Mouse (Mus musculus): ENCODE measurements around the gene Abhd16a.
A peak's percentile ranks its signal among the peaks of the same experiment; 100 is the strongest.
"Not testable (repeated sequence)": the region's sequence is repeated elsewhere in the genome, so short reads cannot be mapped to it uniquely, and the experiment has no call there.

Gene Abhd16a

GRCm38 (mm10) chr17:35123287-35123686 is 34.2 kb downstream of the Abhd16a start:
- DNase-seq: not testable (repeated sequence)

- DNase-seq: not testable (repeated sequence)
Measured at GRCm38 (mm10) chr17:35124261-35124896, 35.3 kb downstream of the Abhd16a start.

DNA sequence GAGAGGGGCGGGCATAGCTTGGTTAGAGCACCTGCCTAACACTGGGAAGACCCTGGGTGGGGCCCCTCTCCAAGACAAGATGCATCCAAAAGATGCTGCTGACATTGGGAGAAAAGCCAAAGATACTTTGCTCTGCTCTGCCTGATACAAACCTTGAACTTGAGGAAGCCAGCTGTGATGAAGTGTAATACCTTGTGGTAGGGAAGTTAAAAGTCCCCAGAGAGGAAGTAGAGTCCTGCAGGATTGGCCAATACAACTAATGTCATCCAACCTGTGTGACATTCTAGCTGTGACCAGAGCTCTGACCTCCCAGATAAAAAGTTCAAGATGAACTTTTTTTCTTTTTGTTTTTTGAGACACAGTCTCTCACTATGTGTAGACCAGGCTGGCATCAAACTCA is 36.0 kb downstream of the Abhd16a start:
- no peak for DNase-seq

DNA sequence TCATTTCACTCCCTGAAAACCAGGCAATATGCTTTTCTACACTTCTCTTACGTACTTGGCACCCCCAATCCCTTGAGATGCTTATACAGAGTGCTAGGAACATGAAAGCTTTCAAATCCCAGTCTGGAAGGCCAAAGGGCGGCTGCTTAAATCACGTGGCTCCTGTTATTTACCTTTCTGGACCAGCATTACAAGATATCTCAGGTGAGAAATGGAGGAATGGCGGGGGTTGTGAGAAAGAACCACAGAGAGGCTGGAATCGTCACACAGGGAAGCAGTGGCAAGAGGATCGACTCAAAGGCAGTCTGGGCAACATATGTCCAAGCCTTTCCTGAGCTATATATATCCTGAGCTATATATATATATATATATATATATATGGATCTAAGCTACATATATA is 36.5 kb downstream of the Abhd16a start:
- no peak for DNase-seq

DNA sequence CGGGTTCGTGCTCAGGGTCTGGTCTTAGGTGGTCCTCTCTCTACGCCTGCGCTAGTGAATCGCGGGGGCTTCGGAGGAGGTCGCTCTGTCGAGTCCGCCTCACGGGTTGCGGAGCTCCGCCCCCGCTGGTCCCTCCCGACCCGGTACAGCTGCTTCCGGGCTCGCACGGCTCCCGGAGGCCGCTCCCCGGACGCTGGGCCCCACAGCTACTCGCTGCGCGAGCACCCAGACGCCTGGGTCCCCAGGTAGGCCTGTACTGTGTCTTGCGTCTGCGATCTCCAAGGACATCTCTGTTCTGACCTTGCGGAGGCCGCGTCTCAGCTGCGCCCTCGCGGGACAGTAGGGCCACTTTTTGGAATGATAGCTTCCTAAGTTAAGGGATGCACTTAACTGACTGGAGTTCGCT is 37.1 kb downstream of the Abhd16a start, which contains the start of gene D17H6S53E:
D17H6S53E (plus strand) TSS at position 168 of the 406 bp plus-strand sequence.
- peak; percentile 72 to 79 for DNase-seq

DNA sequence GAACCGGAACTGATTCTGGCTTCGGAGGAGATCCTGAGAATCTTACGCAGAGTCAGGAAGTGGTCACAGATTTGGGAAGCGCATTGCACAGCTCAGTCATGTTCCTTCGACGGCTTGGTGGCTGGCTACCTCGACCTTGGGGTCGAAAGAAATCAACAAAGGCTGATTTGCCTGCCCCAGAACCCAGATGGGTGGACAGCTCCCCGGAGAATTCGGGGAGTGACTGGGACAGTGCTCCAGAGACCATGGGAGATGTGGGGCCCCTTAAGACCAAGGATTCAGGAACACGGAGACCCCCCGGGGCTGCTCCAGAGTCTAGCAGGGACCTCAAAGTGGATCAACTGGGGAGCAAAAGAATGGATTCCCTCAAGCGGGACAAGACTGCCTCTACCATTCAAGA is 38.0 kb downstream of the Abhd16a start:
- no peak for DNase-seq

DNA sequence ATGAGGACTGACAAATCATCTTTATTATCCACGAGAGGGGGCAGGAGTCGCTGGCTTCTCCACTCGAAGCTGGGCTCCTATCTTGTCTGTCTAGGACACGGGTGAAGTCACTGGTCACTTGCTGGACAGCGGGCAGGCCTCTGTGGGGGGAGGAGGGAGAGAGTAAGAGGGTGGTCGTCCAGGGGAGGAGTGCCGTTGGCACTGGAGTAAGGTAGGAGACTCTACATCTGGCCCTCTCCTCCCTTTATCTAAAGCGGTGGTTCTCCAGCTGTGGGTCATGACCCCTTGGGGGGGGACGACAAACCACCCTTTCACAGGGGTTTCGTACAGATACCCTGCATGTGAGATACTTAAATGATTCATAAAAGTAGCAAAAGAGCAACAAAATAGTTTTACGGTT is 39.9 kb downstream of the Abhd16a start:
- no peak for DNase-seq

DNA sequence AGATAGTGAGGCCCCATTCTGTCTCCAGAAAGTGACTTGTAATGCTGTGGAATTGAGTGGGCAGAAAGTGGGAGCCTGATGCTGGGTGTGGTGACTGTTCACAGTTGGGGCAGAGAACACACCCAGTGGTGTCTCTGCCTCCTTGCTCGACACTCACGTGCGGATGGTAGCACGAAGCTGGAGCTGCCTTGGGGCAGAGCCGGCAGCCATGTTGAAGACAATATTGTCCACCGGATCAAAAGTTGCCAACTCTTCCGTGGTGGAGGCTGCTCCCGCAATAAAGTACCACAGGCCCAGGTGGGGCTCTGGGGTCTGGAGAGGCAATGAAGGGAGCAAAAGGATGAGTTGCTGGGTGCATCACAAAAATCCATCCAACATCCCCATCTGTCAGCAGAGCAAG is 42.0 kb downstream of the Abhd16a start:
- no peak for DNase-seq

DNA sequence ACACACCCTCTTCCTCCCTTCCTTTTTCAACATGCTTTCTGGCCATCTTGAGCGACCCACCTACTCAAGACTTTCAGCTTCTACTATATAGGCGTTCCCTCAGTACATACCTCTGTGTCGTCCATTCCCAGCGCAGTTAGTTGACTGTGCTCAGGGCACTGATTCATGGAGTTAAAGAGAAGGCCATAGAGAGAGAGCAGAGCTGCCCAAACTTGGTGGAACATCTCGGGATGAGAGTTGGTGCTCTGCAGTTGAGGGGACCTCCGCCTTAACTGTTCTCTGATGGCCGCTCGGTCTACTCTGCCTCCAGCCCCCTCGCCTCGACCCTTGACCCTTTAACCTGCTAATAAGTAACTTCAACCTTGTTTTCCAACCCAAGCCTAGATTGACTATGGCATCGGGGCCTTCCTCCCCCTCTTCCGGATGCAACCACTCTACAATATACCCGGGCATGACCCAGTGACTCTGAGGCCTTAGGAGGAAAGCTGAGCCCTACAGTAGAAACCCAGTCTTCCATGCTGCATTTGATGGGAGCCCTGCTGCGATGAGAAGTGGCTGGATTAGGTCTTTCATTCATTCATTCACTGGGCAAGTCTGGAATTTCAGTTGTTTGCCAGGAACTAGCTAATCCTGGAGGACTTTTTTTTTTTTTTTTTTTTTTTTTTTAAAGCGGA is 42.6 kb downstream of the Abhd16a start, which contains the start of gene Apom:
Apom (minus strand) TSS at position 551 of the 674 bp plus-strand sequence.
- DNase-seq: no peak

DNA sequence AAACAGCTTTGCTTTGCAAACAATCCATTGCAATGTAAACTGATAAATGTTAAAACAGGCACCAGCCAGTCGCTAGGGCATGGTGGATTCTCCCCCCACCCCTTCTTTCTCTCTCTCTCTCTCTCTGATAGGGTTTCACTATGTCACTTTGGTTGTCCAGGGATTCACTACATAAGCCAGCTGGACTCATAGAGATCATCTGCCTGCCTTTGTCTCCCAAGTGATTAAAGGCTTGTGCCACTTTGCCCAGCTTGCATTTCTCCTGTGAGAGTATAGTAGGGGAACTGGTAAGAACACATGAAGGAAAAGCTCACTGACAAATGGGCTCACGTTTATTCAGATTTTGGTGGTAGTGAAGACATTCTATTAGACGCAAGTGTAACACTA is 43.1 kb downstream of the Abhd16a start:
- DNase-seq: no peak

- no peak for DNase-seq
Measured at GRCm38 (mm10) chr17:35133517-35133916, 44.5 kb downstream of the Abhd16a start.

DNA sequence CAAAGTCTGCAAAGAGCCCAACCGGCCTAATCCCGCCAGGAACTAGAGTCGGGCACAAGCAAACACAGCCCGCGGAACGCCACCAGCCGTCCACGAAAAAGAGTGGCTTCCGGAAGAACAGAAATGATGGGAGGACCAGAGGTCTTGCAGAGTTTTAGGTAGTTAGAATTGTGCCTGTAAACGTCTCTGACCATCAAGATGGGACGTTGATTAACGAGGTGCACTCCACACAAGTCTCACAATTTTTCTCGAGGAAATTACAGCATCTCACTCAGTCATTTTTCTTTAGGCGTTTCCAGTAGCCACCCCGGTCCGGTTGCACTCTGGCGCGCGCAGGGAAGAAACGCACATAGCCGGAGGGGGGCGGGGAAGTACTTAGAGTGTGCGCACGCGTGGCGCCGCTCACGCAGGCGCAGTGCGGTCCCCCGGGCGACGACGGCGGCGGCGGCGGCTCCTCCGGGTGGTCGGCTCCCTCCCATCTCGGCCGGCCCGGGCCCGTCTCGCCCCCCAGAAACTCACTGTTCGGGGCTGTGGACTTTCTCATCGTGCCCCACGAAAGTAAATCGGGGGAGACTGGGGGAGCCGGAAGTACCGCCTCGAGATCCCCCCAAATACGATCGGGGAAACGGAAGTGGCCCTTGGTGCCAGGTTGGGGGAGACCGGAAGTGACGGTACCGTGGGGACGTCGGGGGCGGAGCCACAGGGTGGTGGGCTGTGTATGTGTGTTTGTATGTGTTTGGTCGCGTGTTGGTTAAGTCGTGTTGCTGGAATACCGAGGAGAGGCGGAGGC is 45.9 kb downstream of the Abhd16a start, which contains the start of gene Bag6:
Bag6 (plus strand) TSS at position 378 of the 790 bp plus-strand sequence.
- peak; percentile 97 to 98 for DNase-seq

GRCm38 (mm10) chr17:35135591-35136320 is 46.7 kb downstream of the Abhd16a start:
- DNase-seq: no peak

GRCm38 (mm10) chr17:35139269-35139668 is 50.2 kb downstream of the Abhd16a start:
- DNase-seq: no peak

GRCm38 (mm10) chr17:35140490-35140996 is 51.5 kb downstream of the Abhd16a start:
- DNase-seq: no peak

GRCm38 (mm10) chr17:35141971-35142370 is 52.9 kb downstream of the Abhd16a start:
- DNase-seq: no peak

DNA sequence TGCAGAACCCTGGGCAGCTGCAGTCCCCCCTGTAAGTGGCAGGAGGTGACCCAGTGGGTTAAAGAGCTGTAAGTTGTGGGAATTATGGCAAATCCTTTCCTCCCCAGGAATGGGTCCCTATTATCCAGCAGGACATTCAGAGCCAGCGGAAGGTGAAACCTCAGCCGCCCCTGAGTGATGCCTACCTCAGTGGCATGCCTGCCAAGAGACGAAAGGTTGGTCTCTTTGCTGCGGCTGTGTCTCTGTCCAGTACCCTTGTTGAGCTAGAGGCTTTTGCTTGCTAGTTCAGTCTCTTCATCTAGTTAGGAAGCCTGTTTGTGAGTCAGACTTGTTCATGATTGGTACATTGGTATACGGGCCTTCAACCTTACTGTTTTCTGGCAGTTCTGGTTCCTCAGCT is 57.1 kb downstream of the Abhd16a start:
- no peak for DNase-seq

- no peak for DNase-seq
Measured at GRCm38 (mm10) chr17:35147348-35147747, 58.3 kb downstream of the Abhd16a start.

DNA sequence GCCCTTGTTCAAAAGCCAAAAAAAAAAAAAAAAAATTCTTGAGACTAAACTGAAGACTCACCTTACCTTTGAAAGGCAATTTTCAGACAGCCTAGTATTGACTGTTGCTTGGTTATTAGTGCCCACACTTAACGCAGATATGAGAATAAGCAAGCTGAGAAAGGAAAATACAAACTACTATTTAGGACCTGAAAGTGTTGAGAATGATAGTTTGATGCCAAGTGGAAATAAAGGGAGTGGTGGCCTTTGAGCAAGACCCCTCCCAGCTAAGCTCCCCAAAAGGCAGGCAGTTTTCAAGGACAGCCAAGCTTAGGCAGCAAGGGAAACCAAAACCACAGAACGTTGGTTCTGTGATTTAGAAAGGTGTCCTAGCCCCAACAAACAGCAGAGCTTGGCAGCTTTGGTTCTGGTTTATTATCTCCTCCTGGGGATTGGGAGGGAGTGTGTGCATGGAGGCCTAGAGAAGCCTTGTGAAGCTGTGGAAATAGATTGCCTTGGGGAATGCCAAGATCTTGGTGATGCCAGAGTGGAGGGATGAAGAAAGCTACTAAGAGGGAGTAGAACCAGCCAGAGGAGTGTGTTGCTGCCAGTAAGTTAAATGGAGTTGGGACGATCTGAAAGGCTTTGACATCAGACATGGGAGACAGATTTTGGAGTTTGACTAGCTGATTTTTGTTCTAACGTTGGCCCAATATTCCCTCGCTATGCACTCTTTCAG is 59.0 kb downstream of the Abhd16a start:
- DNase-seq: no peak

DNA sequence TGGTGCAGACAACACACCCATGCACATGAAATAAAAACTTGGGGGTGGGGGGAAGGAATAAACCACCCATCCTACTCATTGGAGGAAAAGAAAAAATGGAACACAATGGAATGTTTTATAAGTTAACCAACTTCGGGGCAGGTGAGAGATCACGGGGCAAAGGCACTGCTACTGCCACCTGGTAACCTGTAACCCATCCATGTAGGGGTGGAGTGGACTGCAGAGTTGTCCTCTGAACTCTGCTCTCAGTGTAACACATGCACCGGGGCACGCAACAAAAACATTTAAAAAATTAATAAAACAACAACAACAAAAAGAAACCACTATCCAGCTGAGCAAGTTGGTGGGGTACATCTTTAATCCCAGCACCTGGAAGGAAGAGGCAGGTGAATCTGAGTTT is 63.1 kb downstream of the Abhd16a start:
- no peak for DNase-seq
